Mouse (Mus musculus) MEL (cell line): ENCODE data around the gene Lamb3. TPM values are rescaled to one million over a fixed set of nuclear protein-coding genes. Genes with fewer than 3 reads are reported as not detected.

Experiments
- DNase-seq: peaks from one replicate; pipeline ENCODE4 v3.0.0; 2011; ENCODE audit warnings: low read depth, low spot score
- H3K27ac ChIP-seq: 2 replicates; pipeline ENCODE4 v1.5.1; 2012; ENCODE audit warnings: low read depth, mild to moderate bottlenecking, control low read depth, low read length, moderate library complexity; ENCODE audit not compliant: control insufficient read depth
- H3K27me3 ChIP-seq, 2 experiments: fragments of 150-350 bp in 1 of 2; sonication (generic) in 1 of 2; 2 replicates each; pipeline ENCODE4 v1.6.1; 2012; ENCODE audit warnings: low read length in 2 of 2, mild to moderate bottlenecking in 2 of 2, improper control_type of control experiment in 1 of 2, moderate library complexity in 1 of 2; ENCODE audit not compliant: insufficient read depth in 2 of 2, control insufficient read depth in 1 of 2
- H3K36me3 ChIP-seq, 2 experiments: 2 replicates each; pipeline ENCODE4 v1.6.1; 2012 to 2014; ENCODE audit warnings: low read length in 2 of 2, improper control_type of control experiment in 1 of 2, inconsistent platforms in 1 of 2, mild to moderate bottlenecking in 1 of 2; ENCODE audit not compliant: insufficient read depth in 2 of 2, control insufficient read depth in 1 of 2
- H3K4me1 ChIP-seq, 2 experiments: fragments of 150-350 bp in 1 of 2; sonication (generic) in 1 of 2; 2 replicates each; pipeline ENCODE4 v1.6.1; 2012; ENCODE audit warnings: low read length in 2 of 2, improper control_type of control experiment in 1 of 2, mild to moderate bottlenecking in 1 of 2; ENCODE audit not compliant: insufficient read depth in 2 of 2, control insufficient read depth in 1 of 2
- H3K4me3 ChIP-seq, 2 experiments: fragments of 150-350 bp in 1 of 2; sonication (generic) in 1 of 2; 2 replicates each; pipeline ENCODE4 v1.5.1; 2012; ENCODE audit warnings: low read depth in 2 of 2, low read length in 2 of 2, mild to moderate bottlenecking in 2 of 2, moderate library complexity in 2 of 2, control low read depth in 1 of 2, improper control_type of control experiment in 1 of 2; ENCODE audit not compliant: control insufficient read depth in 1 of 2, insufficient read depth in 1 of 2
- H3K79me2 ChIP-seq: 2 replicates; pipeline ENCODE4 v1.6.1; 2012; ENCODE audit warnings: mild to moderate bottlenecking, low read length, moderate library complexity; ENCODE audit not compliant: control insufficient read depth, poor library complexity, insufficient read depth
- H3K9ac ChIP-seq: 2 replicates; pipeline ENCODE4 v1.6.1; 2012; ENCODE audit warnings: low read depth, mild to moderate bottlenecking, control low read depth, low read length, moderate library complexity; ENCODE audit not compliant: control insufficient read depth, poor library complexity, severe bottlenecking
- H3K9me3 ChIP-seq: fragments of 150-350 bp; sonication (generic); replicated peaks from 2 replicates; pipeline ENCODE4 v1.6.1; 2012; ENCODE audit warnings: mild to moderate bottlenecking, low read length, improper control_type of control experiment, moderate library complexity; ENCODE audit not compliant: insufficient read depth
- CHD1 ChIP-seq: IDR thresholded peaks from 2 replicates; pipeline ENCODE4 v1.6.1; 2012; ENCODE audit warnings: low read depth, mild to moderate bottlenecking, inconsistent platforms, low read length, improper control_type of control experiment
- CHD2 ChIP-seq: IDR thresholded peaks from 2 replicates; pipeline ENCODE4 v1.6.1; 2011; ENCODE audit warnings: low read length, improper control_type of control experiment
- E2F4 ChIP-seq: IDR thresholded peaks from 2 replicates; pipeline ENCODE4 v1.6.1; 2011; ENCODE audit warnings: low read depth, low read length, improper control_type of control experiment, borderline replicate concordance
- ELF1 ChIP-seq: IDR thresholded peaks from 2 replicates; pipeline ENCODE4 v1.6.1; 2014; ENCODE audit warnings: low read depth, mild to moderate bottlenecking, inconsistent platforms, low read length, improper control_type of control experiment, moderate library complexity
- GABPA ChIP-seq: IDR thresholded peaks from 2 replicates; pipeline ENCODE4 v1.6.1; 2012; ENCODE audit warnings: low read depth, mild to moderate bottlenecking, inconsistent platforms, low read length, improper control_type of control experiment, moderate library complexity
- GATA1 ChIP-seq: IDR thresholded peaks from 2 replicates; pipeline ENCODE4 v1.6.1; 2011; ENCODE audit warnings: low read depth, low read length, improper control_type of control experiment
- HCFC1 ChIP-seq: IDR thresholded peaks from 2 replicates; pipeline ENCODE4 v1.6.1; 2012; ENCODE audit warnings: low read depth, mild to moderate bottlenecking, inconsistent platforms, low read length, improper control_type of control experiment, moderate library complexity
- MAFK ChIP-seq: IDR thresholded peaks from 2 replicates; pipeline ENCODE4 v1.6.1; 2011; ENCODE audit warnings: low read depth, mild to moderate bottlenecking, low read length, improper control_type of control experiment, borderline replicate concordance
- MAX ChIP-seq: IDR thresholded peaks from 2 replicates; pipeline ENCODE4 v1.6.1; 2011; ENCODE audit warnings: low read length, improper control_type of control experiment
- MAZ ChIP-seq: IDR thresholded peaks from 2 replicates; pipeline ENCODE4 v1.6.1; 2012; ENCODE audit warnings: low read depth, mild to moderate bottlenecking, inconsistent platforms, low read length, improper control_type of control experiment
- MYB ChIP-seq: IDR thresholded peaks from 2 replicates; pipeline ENCODE4 v1.6.1; 2011; ENCODE audit warnings: mild to moderate bottlenecking, low read depth, low read length, improper control_type of control experiment
- NELFE ChIP-seq: IDR thresholded peaks from 2 replicates; pipeline ENCODE4 v1.6.1; 2011; ENCODE audit warnings: low read depth, low read length, improper control_type of control experiment
- NRF1 ChIP-seq: IDR thresholded peaks from 2 replicates; pipeline ENCODE4 v1.6.1; 2014; ENCODE audit warnings: low read depth, mild to moderate bottlenecking, inconsistent platforms, low read length, improper control_type of control experiment, moderate library complexity; ENCODE audit not compliant: poor library complexity, insufficient read depth, severe bottlenecking
- SIN3A ChIP-seq: IDR thresholded peaks from 2 replicates; pipeline ENCODE4 v1.6.1; 2012; ENCODE audit warnings: low read length, improper control_type of control experiment, inconsistent platforms
- TCF12 ChIP-seq: IDR thresholded peaks from 2 replicates; pipeline ENCODE4 v1.6.1; 2014; ENCODE audit warnings: low read depth, mild to moderate bottlenecking, inconsistent platforms, low read length, improper control_type of control experiment, moderate library complexity
- UBTF ChIP-seq: IDR thresholded peaks from 2 replicates; pipeline ENCODE4 v1.6.1; 2012; ENCODE audit warnings: low read depth, mild to moderate bottlenecking, inconsistent platforms, low read length, improper control_type of control experiment, moderate library complexity, borderline replicate concordance; ENCODE audit not compliant: insufficient read depth
- USF1 ChIP-seq: IDR thresholded peaks from 2 replicates; pipeline ENCODE4 v1.6.1; 2014; ENCODE audit warnings: low read depth, mild to moderate bottlenecking, inconsistent platforms, low read length, improper control_type of control experiment, moderate library complexity
- USF2 ChIP-seq, 2 experiments: IDR thresholded peaks; 2 replicates each; pipeline ENCODE4 v1.6.1; 2011 to 2012; ENCODE audit warnings: improper control_type of control experiment in 2 of 2, low read length in 2 of 2, borderline replicate concordance in 1 of 2, inconsistent platforms in 1 of 2, low read depth in 1 of 2, mild to moderate bottlenecking in 1 of 2; ENCODE audit not compliant: insufficient read depth in 1 of 2
- ZC3H11A ChIP-seq: IDR thresholded peaks from 2 replicates; pipeline ENCODE4 v1.6.1; 2012; ENCODE audit warnings: low read depth, mild to moderate bottlenecking, inconsistent platforms, low read length, improper control_type of control experiment
- ZKSCAN1 ChIP-seq: IDR thresholded peaks from 2 replicates; pipeline ENCODE4 v1.6.1; 2012; ENCODE audit warnings: low read depth, mild to moderate bottlenecking, inconsistent platforms, low read length, improper control_type of control experiment, moderate library complexity
- ZMIZ1 ChIP-seq: IDR thresholded peaks from 2 replicates; pipeline ENCODE4 v1.6.1; 2012; ENCODE audit warnings: low read depth, mild to moderate bottlenecking, inconsistent platforms, low read length, improper control_type of control experiment, moderate library complexity
- polyA plus RNA-seq, 2 experiments: library from polyadenylated mRNA; stranded (reverse) in 1 of 2; unstranded in 1 of 2; fragments of >175 nt in 1 of 2; fragments of >200 nt in 1 of 2; gene quantifications; 2 replicates each; pipeline versions ENCODE4 v1.2.1 to v1.2.4; 2012; ENCODE audit warnings: low replicate concordance in 2 of 2, low read depth in 1 of 2; ENCODE audit not compliant: insufficient read length in 2 of 2, insufficient read depth in 1 of 2, missing spikeins in 1 of 2
- total RNA-seq: library from RNA; depleted of rRNA; stranded (reverse); fragments of 300-350 nt; gene quantifications from 2 replicates; pipeline ENCODE4 v1.2.3, GENCODE M21; 2012

Lamb3 gene
- total and polyA plus RNA-seq, 3 experiments = 0.03 to 0.35 TPM; not detected in 1

DNA sequence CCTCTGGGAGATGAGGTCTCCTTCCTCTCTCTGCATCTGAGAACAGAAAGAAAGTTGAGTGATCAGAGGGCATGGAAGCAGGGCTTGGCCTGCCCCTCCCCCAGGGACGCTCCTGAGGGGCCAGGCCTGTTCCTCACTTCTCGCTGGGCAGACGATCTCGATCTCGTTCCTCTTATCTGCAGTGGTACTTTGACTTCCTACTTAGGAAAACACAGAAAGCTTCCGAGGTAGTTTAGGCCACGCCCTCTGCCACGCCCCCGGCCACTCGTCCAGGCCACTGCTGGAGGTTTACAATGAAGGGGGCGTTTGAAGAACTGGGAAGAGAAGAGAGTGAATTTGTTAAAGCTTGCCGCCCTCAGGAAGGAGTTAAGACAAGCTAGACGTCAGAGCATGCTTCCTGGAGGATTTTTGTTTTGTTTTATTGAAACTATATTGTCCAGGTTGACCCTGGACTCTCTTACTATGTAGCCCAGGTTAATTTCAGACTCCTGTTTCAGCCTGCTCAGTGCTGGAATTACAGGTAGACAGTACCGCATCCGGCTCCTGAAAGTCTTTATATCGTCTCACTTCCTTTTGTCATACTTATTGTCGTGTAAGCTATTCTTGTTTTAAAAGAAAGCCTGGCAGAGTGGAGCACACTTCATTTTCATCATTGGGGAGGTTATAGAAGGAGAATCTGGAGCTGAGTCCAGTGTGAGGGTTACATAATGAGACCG lies 47.0 kb upstream of the Lamb3 start (continued):
- TF ChIP-seq GABPA (no peak), ZKSCAN1 (no peak), NRF1 (no peak), TCF12 (0 out of 2 replicates have a peak, but pooled peaks have one; percentile 32), CHD1 (no peak), NELFE (peak; percentile 30; the same call in 1 of the 2 replicates)

DNA sequence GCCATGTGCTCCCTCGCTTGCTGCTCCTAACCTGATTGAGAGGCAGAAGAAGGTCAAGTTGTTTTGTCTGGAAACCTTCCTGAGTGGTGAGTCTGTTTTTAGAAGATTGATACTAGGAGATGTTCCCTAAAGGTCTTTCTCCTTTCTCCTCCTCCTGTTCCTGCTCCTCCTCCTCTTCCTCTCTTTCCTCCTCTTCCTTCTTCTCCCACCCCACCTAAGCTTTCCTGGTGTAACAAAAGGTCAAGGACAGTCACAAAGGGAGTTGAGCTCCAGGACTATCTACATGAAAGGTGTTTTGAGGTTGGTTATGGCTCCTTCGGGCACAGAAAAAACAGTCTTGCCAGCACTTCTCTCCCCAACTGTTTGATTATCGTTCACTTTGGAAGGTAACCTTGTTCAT lies 39.8 kb upstream of the Lamb3 start, which contains the start of gene A130010J15Rik:
Gene A130010J15Rik, plus strand, starts transcription at position 301 of the 400 bp plus-strand sequence.
- Histone ChIP-seq H3K9me3 (no peaks in the 10 kb centered on the region), H3K79me2 (peaks cover 2% of the 10 kb centered on the region), H3K9ac (no peak within 1 kb of the TSS), H3K27ac (no peak within 1 kb of the TSS), H3K4me3 (no peak within 1 kb of the TSS), H3K36me3 (peaks cover 0 to 24% of the 10 kb centered on the region in 2 experiments; a peak in 2 of 4 replicates), H3K27me3 (peaks cover 0 to 3% of the 10 kb centered on the region in 2 experiments; a peak in 1 of 4 replicates), H3K4me1 (peaks cover 0 to 22% of the 10 kb centered on the region in 2 experiments; a peak in 3 of 4 replicates)
- TF ChIP-seq CHD2 (no peak), ZC3H11A (no peak), MAX (no peak), GATA1 (no peak), SIN3A (no peak), HCFC1 (no peak), E2F4 (no peak), MYB (no peak), MAZ (no peak), UBTF (no peak), ZMIZ1 (no peak), USF1 (no peak), ELF1 (no peak), NRF1 (no peak), USF2 (IDR thresholded peaks at IDR 0.05; ENCODE audit: borderline replicate concordance in 1 of 2, insufficient read depth in 1 of 2, low read depth in 1 of 2, low read length in 2 of 2) (no peak), MAFK (no peak)
- no peak for DNase-seq
